Comparison of ENCODE assay signal across 8 mouse cellular contexts in genomic region chr14:58071830-58072770, GRCm38 (mm10). TPM values are rescaled to one million over a fixed set of nuclear protein-coding genes. Genes with fewer than 3 reads are reported as not detected.
A peak's percentile ranks its signal among the peaks of the same experiment; 100 is the strongest.
DNase-seq lines count a peak whose midpoint lies in the region; ATAC-seq and TF ChIP-seq lines count a peak whose summit lies in the region.

No protein-coding gene starts in this region.

- H3K9ac ChIP-seq in CH12.LX (ENCODE audit: insufficient read depth, low read depth) = peak overlapping the region; percentile 51; the same call in 1 of the 2 replicates
- H3K9ac ChIP-seq in forebrain, embryonic 14.5 days (ENCODE audit: low read length) = peak overlapping the region; percentile 56
- 0 out of 2 replicates have a peak overlapping the region, but pooled peaks have one; percentile 2 for H3K9ac ChIP-seq in liver, postnatal 0 days (replicated peaks)
- H3K9ac ChIP-seq in neural tube, embryonic 13.5 days = peak overlapping the region; percentile 82

- dilution Hi-C loops in CH12.LX (cut with MboI; ENCODE audit: extremely low pct_ligation_motif_present, extremely low pct_unique_long_range_greater_than_20kb, low sequenced_read_pairs) = no loop called here

- intact Hi-C loops in heart, postnatal 25 days (cut with DNase I) = loop anchor here (10.0 kb wide), 2 partner anchors 213 to 713 kb away; no protein-coding TSS in a partner anchor

- peak overlapping the region; percentile 99 for H3K4me2 ChIP-seq in CH12.LX (ENCODE audit: insufficient read depth, low read depth, poor library complexity, severe bottlenecking)
- peak overlapping the region; percentile 95 for H3K4me2 ChIP-seq in forebrain, embryonic 14.5 days (ENCODE audit: low read length)
- H3K4me2 ChIP-seq in liver, postnatal 0 days (ENCODE audit: low read depth, low read length) = peak overlapping the region; percentile 75
- peak overlapping the region; percentile 96 for H3K4me2 ChIP-seq in neural tube, embryonic 13.5 days

- H3K36me3 ChIP-seq in CH12.LX (replicated peaks in 1 of 2; ENCODE audit: control insufficient read depth in 1 of 2, insufficient read depth in 1 of 2, low read length in 1 of 2) = no peaks in the 10 kb centered on the region
- H3K36me3 ChIP-seq in forebrain, embryonic 14.5 days (ENCODE audit: control insufficient read depth, insufficient read depth, low read length) = no peaks in the 10 kb centered on the region
- H3K36me3 ChIP-seq in liver, postnatal 0 days (replicated peaks; ENCODE audit: insufficient read depth, low read length) = no peaks in the 10 kb centered on the region
- H3K36me3 ChIP-seq in neural tube, embryonic 13.5 days = no peaks in the 10 kb centered on the region
- H3K36me3 ChIP-seq in thymus, adult 2 months (ENCODE audit: control insufficient read depth, insufficient read depth, low read length) = no peaks in the 10 kb centered on the region

- WGBS in forebrain, embryonic 14.5 days = under 1% methylated on average over 85 of the region's 85 CpGs
- WGBS in liver, postnatal 0 days (ENCODE audit: insufficient replicate concordance) = 1% methylated on average over 73 of the region's 85 CpGs
- WGBS in neural tube, embryonic 13.5 days = under 1% methylated on average over 79 of the region's 85 CpGs
- under 1% methylated on average over 85 of the region's 85 CpGs for WGBS in thymus, adult 2 months

- H3K27me3 ChIP-seq in CH12.LX (replicated peaks) = peaks cover 61% of the 10 kb centered on the region
- peaks cover 64% of the 10 kb centered on the region for H3K27me3 ChIP-seq in forebrain, embryonic 14.5 days (replicated peaks; ENCODE audit: control insufficient read depth, insufficient read depth, low read length)
- peaks cover 86% of the 10 kb centered on the region for H3K27me3 ChIP-seq in liver, postnatal 0 days (ENCODE audit: insufficient read depth, low read length)
- peaks cover 58% of the 10 kb centered on the region for H3K27me3 ChIP-seq in neural tube, embryonic 13.5 days
- H3K27me3 ChIP-seq in thymus, adult 2 months (ENCODE audit: control insufficient read depth, insufficient read depth, low read length) = peaks cover 33% of the 10 kb centered on the region

- H3K4me1 ChIP-seq in CH12.LX (ENCODE audit: control insufficient read depth in 1 of 2, insufficient read depth in 2 of 2) = peaks cover 0 to 42% of the 10 kb centered on the region in 2 experiments; a peak in 2 of 4 replicates
- H3K4me1 ChIP-seq in forebrain, embryonic 14.5 days (ENCODE audit: control insufficient read depth, insufficient read depth, low read length) = peaks cover 6% of the 10 kb centered on the region; the same call in 1 of the 2 replicates
- H3K4me1 ChIP-seq in liver, postnatal 0 days (ENCODE audit: insufficient read depth) = peaks cover 31% of the 10 kb centered on the region
- peaks cover 64% of the 10 kb centered on the region for H3K4me1 ChIP-seq in neural tube, embryonic 13.5 days (replicated peaks)
- peaks cover 21% of the 10 kb centered on the region for H3K4me1 ChIP-seq in thymus, adult 2 months (replicated peaks; ENCODE audit: control insufficient read depth, insufficient read depth, low read length)

- TF ChIP-seq EP300 in CH12.LX (IDR thresholded peaks at IDR 0.05; ENCODE audit: low read length) = no peak
- no peak for TF ChIP-seq EP300 in liver, postnatal 0 days (IDR thresholded peaks at IDR 0.05; ENCODE audit: low read depth)

- peak overlapping the region; percentile 42 to 67 (median 53) for H3K4me3 ChIP-seq in CH12.LX (replicated peaks in 1 of 3; ENCODE audit: low read depth in 2 of 3, low read length in 2 of 3, poor library complexity in 1 of 3)
- peak overlapping the region; percentile 56 for H3K4me3 ChIP-seq in forebrain, embryonic 14.5 days (ENCODE audit: low read depth, low read length)
- H3K4me3 ChIP-seq in liver, postnatal 0 days (ENCODE audit: low read depth, low read length) = peak overlapping the region; percentile 50
- H3K4me3 ChIP-seq in neural tube, embryonic 13.5 days = peak overlapping the region; percentile 69
- H3K4me3 ChIP-seq in thymus, adult 2 months (ENCODE audit: control insufficient read depth, insufficient read depth, low read length) = peak overlapping the region; percentile 26

- H3K9me3 ChIP-seq in CH12.LX (replicated peaks; ENCODE audit: low read length) = peaks cover 8% of the 10 kb centered on the region
- no peaks in the 10 kb centered on the region for H3K9me3 ChIP-seq in forebrain, embryonic 14.5 days (replicated peaks; ENCODE audit: control insufficient read depth, low read length)
- no peaks in the 10 kb centered on the region for H3K9me3 ChIP-seq in liver, postnatal 0 days (ENCODE audit: low read length)
- H3K9me3 ChIP-seq in neural tube, embryonic 13.5 days = no peaks in the 10 kb centered on the region

- H3K79me2 ChIP-seq in CH12.LX (replicated peaks; ENCODE audit: control insufficient read depth, extremely low read depth, insufficient read depth, poor library complexity, severe bottlenecking) = no peaks in the 10 kb centered on the region

- H3K27ac ChIP-seq in CH12.LX (ENCODE audit: insufficient read depth, low read depth) = peak overlapping the region; percentile 11; the same call in 1 of the 2 replicates
- H3K27ac ChIP-seq in forebrain, embryonic 14.5 days (ENCODE audit: low read depth, low read length) = no peak overlapping the region
- no peak overlapping the region for H3K27ac ChIP-seq in liver, postnatal 0 days (ENCODE audit: low read depth)
- peak overlapping the region; percentile 52 for H3K27ac ChIP-seq in neural tube, embryonic 13.5 days (replicated peaks)
- H3K27ac ChIP-seq in thymus, adult 2 months (ENCODE audit: control insufficient read depth, insufficient read depth, low read length) = no peak overlapping the region

- peak; percentile 65 for DNase-seq in CH12.LX (ENCODE audit: extremely low read depth)
- DNase-seq in c-Kit-positive CD71-positive TER-119-positive erythroid progenitor cells, embryonic 14.5 days (ENCODE audit: low spot score) = peak; percentile 5
- DNase-seq in forebrain, embryonic 14.5 days (ENCODE audit: low spot score) = peak; percentile 84
- peak; percentile 30 for DNase-seq in heart, postnatal 25 days (ENCODE audit: low spot score)
- peak; percentile 76 to 85 for DNase-seq in kidney, postnatal 4 days
- DNase-seq in liver, postnatal 0 days = peak; percentile 66
- DNase-seq in thymus, adult 2 months = peak; percentile 50

- TF ChIP-seq CTCF in CH12.LX (conservative IDR thresholded peaks at IDR 0.05 in 1 of 2, IDR thresholded peaks at IDR 0.05 in 1 of 2; ENCODE audit: low read depth in 2 of 2, low read length in 2 of 2) = no peak
- no peak for TF ChIP-seq CTCF in liver, postnatal 0 days (IDR thresholded peaks at IDR 0.05; ENCODE audit: low read depth)
- TF ChIP-seq CTCF in thymus, adult 2 months (IDR thresholded peaks at IDR 0.05; ENCODE audit: borderline replicate concordance, control insufficient read depth, extremely low read depth, insufficient read depth, low read length, poor library complexity) = no peak

- peak; percentile 80 for ATAC-seq in forebrain, embryonic 14.5 days
- peak; percentile 88 for ATAC-seq in liver, postnatal 0 days
- ATAC-seq in neural tube, embryonic 13.5 days (ENCODE audit: low read depth) = peak; percentile 75

- in situ Hi-C loops in CH12.LX (cut with MboI; ENCODE audit: low pct_ligation_motif_present, low pct_unique_long_range_greater_than_20kb, low sequenced_read_pairs) = no loop called here

- peak; percentile 46; the same call in 1 of the 2 replicates for TF ChIP-seq POLR2A in CH12.LX (IDR thresholded peaks at IDR 0.05; ENCODE audit: low read depth, low read length)
- TF ChIP-seq POLR2A in thymus, adult 2 months (IDR thresholded peaks at IDR 0.05; ENCODE audit: control insufficient read depth, extremely low read depth, insufficient read depth, low read length, poor library complexity) = no peak

- no peak for TF ChIP-seq RAD21 in CH12.LX (IDR thresholded peaks at IDR 0.05; ENCODE audit: low read depth, low read length)

TF ChIP-seq in CH12.LX, 34 proteins besides CTCF, POLR2A, EP300 and RAD21:
- TF ChIP-seq E2F4 (IDR thresholded peaks at IDR 0.05; ENCODE audit: insufficient replicate concordance, low read depth, low read length) (peak; percentile 30; the same call in 1 of the 2 replicates), KAT2A (IDR thresholded peaks at IDR 0.05; ENCODE audit: insufficient replicate concordance, low read length) (no peak), ELF1 (IDR thresholded peaks at IDR 0.05; ENCODE audit: low read depth, low read length) (0 out of 2 replicates have a peak, but pooled peaks have one; percentile 32), JUND (conservative IDR thresholded peaks at IDR 0.05; ENCODE audit: low read depth, low read length) (no peak), SIN3A (IDR thresholded peaks at IDR 0.05; ENCODE audit: low read length) (peak; percentile 67), MAZ (IDR thresholded peaks at IDR 0.05; ENCODE audit: low read depth, low read length) (peak; percentile 9; the same call in 1 of the 2 replicates), TBP (conservative IDR thresholded peaks at IDR 0.05; ENCODE audit: low read depth, low read length) (0 out of 2 replicates have a peak, but pooled peaks have one; percentile 14), MXI1 (IDR thresholded peaks at IDR 0.05; ENCODE audit: low read depth, low read length) (peak; percentile 66; the same call in 1 of the 2 replicates), NRF1 (IDR thresholded peaks at IDR 0.05; ENCODE audit: low read depth, low read length) (peak; percentile 81), BHLHE40 (IDR thresholded peaks at IDR 0.05; ENCODE audit: low read depth, low read length) (0 out of 2 replicates have a peak, but pooled peaks have one; percentile 30), TCF12 (IDR thresholded peaks at IDR 0.05; ENCODE audit: low read depth, low read length) (peak; percentile 45; the same call in 1 of the 2 replicates), GABPA (IDR thresholded peaks at IDR 0.05; ENCODE audit: insufficient replicate concordance, low read depth, low read length) (no peak), CHD1 (IDR thresholded peaks at IDR 0.05; ENCODE audit: low read depth, low read length) (no peak), UBTF (IDR thresholded peaks at IDR 0.05; ENCODE audit: low read depth, low read length) (peak; percentile 98), MAFK (IDR thresholded peaks at IDR 0.05; ENCODE audit: insufficient replicate concordance, low read length) (no peak), IRF4 (IDR thresholded peaks at IDR 0.05; ENCODE audit: low read depth, low read length) (peak; percentile 43), ETS1 (conservative IDR thresholded peaks at IDR 0.05; ENCODE audit: low read depth, low read length) (no peak)

RNA-seq across cellular contexts. Expression of gene Fgf9, which starts 1.8 kb away (rescaled TPM):
- total RNA-seq in CH12.LX (2012; rRNA removed) (0.13 TPM in 1 of 2 replicates, not detected in the other), CH12.LX (2014; rRNA removed) (not detected in 2 replicates)
- polyA plus RNA-seq in CH12.LX (2012; ENCODE audit: insufficient read length, low read depth) = 0.09 TPM in 1 of 2 replicates, not detected in the other
- 6.5 and 9.8 TPM in 2 replicates for polyA plus RNA-seq in forebrain, embryonic 14.5 days (2014; fragmentation: Nextera tagmentation; extraction: Ambion mirVana)
- 1 to 10 TPM; 7.3 to 7.5 TPM for total RNA-seq in heart, postnatal 25 days (2021)
- 0.19 and 0.20 TPM in 2 replicates for polyA plus RNA-seq in liver, postnatal 0 days (2015; fragmentation: Nextera tagmentation; extraction: Ambion mirVana)
- polyA plus RNA-seq in neural tube, embryonic 13.5 days (2015; fragmentation: Nextera tagmentation; extraction: Ambion mirVana) = 13.0 and 17.5 TPM in 2 replicates
- polyA plus RNA-seq in thymus, adult 2 months (2012; rRNA removed) = 0.29 and 0.34 TPM in 2 replicates

Comparison
In these comparisons a context has a peak if more than half of its experiments do, and no peak if none do; other contexts are left out.
1. DNase-seq: peak in every context shown above with its lines; median percentile 84 in forebrain, embryonic 14.5 days; 80 in kidney, postnatal 4 days; 66 in liver, postnatal 0 days; 65 in CH12.LX; 50 in thymus, adult 2 months; 30 in heart, postnatal 25 days; 5 in c-Kit-positive CD71-positive TER-119-positive erythroid progenitor cells, embryonic 14.5 days.
2. H3K27ac ChIP-seq: peak in CH12.LX (single experiment) and neural tube, embryonic 13.5 days (single experiment); none in forebrain, embryonic 14.5 days (single experiment), liver, postnatal 0 days (single experiment) and thymus, adult 2 months (single experiment).
3. H3K9ac ChIP-seq: peak in every context shown above with its lines; median percentile 82 in neural tube, embryonic 13.5 days; 56 in forebrain, embryonic 14.5 days; 51 in CH12.LX; 2 in liver, postnatal 0 days.
4. Peak in every context shown above with its lines, with median percentiles within 50 percentile points of each other: H3K4me2 ChIP-seq, H3K4me3 ChIP-seq and ATAC-seq.